Mouse (Mus musculus): ENCODE data around the gene Col1a1. TPM values are rescaled to one million over a fixed set of nuclear protein-coding genes. Genes with fewer than 3 reads are reported as not detected.

The Col1a1 gene
- polyA plus RNA-seq, 1 experiment from 2014 or later = 311 TPM

DNA sequence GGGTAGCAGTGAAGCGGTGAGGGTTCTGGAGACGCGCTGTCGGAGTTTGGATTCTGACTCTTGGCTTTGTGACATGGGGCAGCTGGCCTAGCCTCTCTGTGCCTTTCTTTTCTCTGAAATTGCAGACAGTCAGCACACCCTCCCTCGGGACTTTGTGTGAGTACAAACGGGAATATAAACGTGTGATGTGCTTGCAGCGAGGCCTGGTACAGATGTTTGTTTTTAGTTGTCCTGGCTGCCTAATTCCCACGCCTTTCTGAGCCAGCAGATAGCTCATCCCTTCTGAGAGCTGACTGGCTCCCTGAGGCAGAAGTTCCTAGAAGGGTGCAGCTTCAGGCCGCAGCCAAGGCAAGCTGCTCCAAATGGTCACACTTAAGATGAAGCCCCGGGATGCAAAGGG lies 9.6 kb upstream of the Col1a1 start:
- H3K9me3 ChIP-seq = no peaks in the 10 kb centered on the region
- H3K36me3 ChIP-seq = no peaks in the 10 kb centered on the region
- H3K4me1 ChIP-seq = peaks cover 47% of the 10 kb centered on the region
- H3K4me3 ChIP-seq = no peak overlapping the region
- DNase-seq (ENCODE audit: low spot score) = no peak
- H3K27me3 ChIP-seq (ENCODE audit: insufficient read depth, poor library complexity, severe bottlenecking) = no peaks in the 10 kb centered on the region
- 52% methylated on average over 11 of the region's 11 CpGs for whole genome bisulfite sequencing
- H3K27ac ChIP-seq = peak overlapping the region; percentile 89

DNA sequence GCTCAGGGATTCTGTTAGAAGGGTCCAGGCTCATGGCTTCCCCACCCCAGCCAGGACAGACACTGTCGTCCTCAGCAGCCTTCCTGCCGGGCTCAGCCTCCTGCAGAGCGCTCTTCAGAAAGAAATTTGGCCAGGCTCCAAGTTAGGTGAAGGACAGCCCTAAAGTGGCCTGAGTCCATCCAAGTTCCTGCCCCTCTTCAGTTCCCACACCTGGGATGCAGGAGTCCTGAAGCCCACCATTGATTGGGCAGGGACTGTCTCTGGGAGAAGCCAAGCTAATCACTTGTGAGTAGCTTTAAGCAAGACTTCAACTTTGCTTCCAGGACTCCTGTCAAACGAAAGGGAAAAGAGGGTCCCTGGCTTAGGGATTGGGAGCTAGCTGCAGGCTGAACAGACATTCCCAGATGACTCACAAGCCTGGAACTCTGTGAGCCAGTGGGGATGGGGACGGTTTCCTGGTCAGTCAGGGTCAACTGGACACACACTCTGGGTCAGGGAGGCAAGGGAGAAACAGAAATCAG lies 8.2 kb upstream of the Col1a1 start:
- no peaks in the 10 kb centered on the region for H3K36me3 ChIP-seq
- H3K4me3 ChIP-seq = peak overlapping the region; percentile 3; the same call in 1 of the 2 replicates
- H3K27me3 ChIP-seq (ENCODE audit: insufficient read depth, poor library complexity, severe bottlenecking) = peaks cover 14% of the 10 kb centered on the region; the same call in 1 of the 2 replicates
- H3K27ac ChIP-seq = peak overlapping the region; percentile 89
- peaks cover 49% of the 10 kb centered on the region for H3K4me1 ChIP-seq
- DNase-seq (ENCODE audit: low spot score) = no peak
- WGBS = 9% methylated on average over 5 of the region's 5 CpGs
- no peaks in the 10 kb centered on the region for H3K9me3 ChIP-seq

DNA sequence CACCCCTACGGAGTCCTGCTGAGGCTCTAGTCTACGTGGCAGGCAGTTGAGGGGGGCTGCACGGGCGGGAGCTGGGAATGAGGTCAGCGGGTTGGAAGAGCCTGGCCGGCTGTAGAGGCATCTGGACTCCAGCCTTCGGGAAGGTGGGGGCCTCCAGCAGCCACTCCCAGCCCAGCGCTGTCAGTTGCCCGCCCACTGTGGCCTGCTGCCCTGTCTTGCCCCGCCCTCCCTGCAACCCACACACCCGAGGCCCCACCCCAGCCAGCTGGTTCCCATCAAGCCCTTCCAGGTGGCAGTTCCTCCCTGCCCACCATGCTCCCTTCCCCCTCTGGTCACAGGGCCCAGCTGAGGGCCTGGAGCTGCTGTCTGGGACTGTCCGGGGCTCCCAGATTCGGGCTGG lies 7.2 kb upstream of the Col1a1 start:
- DNase-seq (ENCODE audit: low spot score) = peak; percentile 97
- Histone ChIP-seq H3K9me3 (no peaks in the 10 kb centered on the region), H3K27ac (peak overlapping the region; percentile 89), H3K4me1 (peaks cover 59% of the 10 kb centered on the region), H3K36me3 (no peaks in the 10 kb centered on the region), H3K27me3 (ENCODE audit: insufficient read depth, poor library complexity, severe bottlenecking) (peaks cover 23% of the 10 kb centered on the region), H3K4me3 (peak overlapping the region; percentile 35)
- under 1% methylated on average over 13 of the region's 13 CpGs for WGBS

DNA sequence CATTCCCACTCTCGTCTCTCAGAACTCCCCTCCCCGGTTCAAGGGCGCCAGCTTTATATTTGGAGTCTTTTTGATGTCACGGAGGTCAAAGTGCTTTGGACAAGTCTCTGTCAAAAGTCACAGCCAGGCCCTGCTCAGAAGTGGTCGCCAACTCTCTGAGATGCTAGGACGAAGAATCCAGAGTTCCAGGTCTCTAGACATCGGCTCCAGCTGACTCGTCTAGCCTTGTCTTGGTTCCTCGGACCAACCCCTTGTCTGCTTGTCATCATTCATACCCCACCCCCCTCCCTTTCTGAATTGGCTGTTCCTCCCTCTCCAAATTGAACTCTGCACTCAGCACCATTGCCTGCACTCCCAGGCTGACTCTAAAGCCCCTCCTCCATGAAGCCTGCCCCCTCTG lies 6.4 kb upstream of the Col1a1 start:
- Histone ChIP-seq H3K4me3 (no peak overlapping the region), H3K4me1 (peaks cover 66% of the 10 kb centered on the region), H3K27me3 (ENCODE audit: insufficient read depth, poor library complexity, severe bottlenecking) (peaks cover 31% of the 10 kb centered on the region), H3K9me3 (no peaks in the 10 kb centered on the region), H3K36me3 (no peaks in the 10 kb centered on the region), H3K27ac (peak overlapping the region; percentile 89)
- no peak for DNase-seq (ENCODE audit: low spot score)
- 27% methylated on average over 9 of the region's 9 CpGs for WGBS

DNA sequence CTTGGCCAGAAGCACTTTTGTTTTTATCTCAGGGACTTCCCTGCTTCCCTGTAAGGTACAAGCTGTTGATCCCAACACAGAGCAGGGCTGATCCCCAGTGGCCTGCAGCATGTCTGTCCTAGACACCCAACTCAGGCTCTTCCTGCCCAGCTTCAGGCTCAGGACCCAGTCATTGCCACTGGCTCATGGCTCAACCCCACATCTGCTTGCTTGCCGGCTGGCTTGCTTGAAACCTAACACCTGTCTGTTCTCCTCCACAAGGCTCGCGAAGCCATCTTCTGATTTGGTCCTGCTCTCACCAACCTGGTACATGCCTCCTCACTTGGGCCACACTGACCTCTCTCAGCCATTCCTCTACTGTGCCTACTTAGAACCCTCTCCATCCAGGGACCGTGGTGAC lies 5.9 kb upstream of the Col1a1 start:
- Histone ChIP-seq H3K27me3 (ENCODE audit: insufficient read depth, poor library complexity, severe bottlenecking) (peaks cover 37% of the 10 kb centered on the region), H3K4me1 (peaks cover 68% of the 10 kb centered on the region), H3K27ac (peak overlapping the region; percentile 89), H3K9me3 (no peaks in the 10 kb centered on the region), H3K4me3 (no peak overlapping the region), H3K36me3 (no peaks in the 10 kb centered on the region)
- DNase-seq (ENCODE audit: low spot score) = no peak
- WGBS = 33% methylated on average over 4 of the region's 4 CpGs

DNA sequence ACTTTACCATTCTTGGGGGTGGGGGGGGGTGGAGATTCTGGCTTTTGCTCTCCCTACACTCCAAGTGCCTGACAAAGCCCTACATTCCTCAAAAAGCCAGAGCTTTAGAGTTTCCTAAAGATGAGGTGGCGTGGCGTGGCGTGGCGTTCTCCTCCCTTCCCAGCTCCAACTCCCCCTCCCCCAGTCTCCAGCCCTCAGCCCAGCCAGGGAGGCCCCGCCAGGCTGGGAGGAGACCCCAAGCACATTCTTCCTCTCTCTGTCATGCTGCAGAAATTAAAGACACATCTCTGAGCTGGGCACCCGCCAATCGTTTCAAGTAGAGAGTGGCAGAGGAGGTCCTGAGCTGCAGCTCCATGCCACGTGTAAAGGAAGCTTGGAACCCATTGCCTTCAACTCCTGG lies 2.4 kb upstream of the Col1a1 start:
- H3K4me3 ChIP-seq = no peak overlapping the region
- WGBS = 14% methylated on average over 8 of the region's 8 CpGs
- DNase-seq (ENCODE audit: low spot score) = no peak
- peak overlapping the region; percentile 56; the same call in 1 of the 2 replicates for H3K27ac ChIP-seq
- no peaks in the 10 kb centered on the region for H3K9me3 ChIP-seq
- peaks cover 69% of the 10 kb centered on the region for H3K4me1 ChIP-seq
- peaks cover 64% of the 10 kb centered on the region for H3K27me3 ChIP-seq (ENCODE audit: insufficient read depth, poor library complexity, severe bottlenecking)
- no peaks in the 10 kb centered on the region for H3K36me3 ChIP-seq

GRCm38 (mm10) chr11:94934526-94934925 lies 1.5 kb upstream of the Col1a1 start:
- Histone ChIP-seq H3K4me3 (no peak overlapping the region), H3K36me3 (no peaks in the 10 kb centered on the region; the same call in 1 of the 2 replicates), H3K9me3 (no peaks in the 10 kb centered on the region), H3K27me3 (ENCODE audit: insufficient read depth, poor library complexity, severe bottlenecking) (peaks cover 74% of the 10 kb centered on the region), H3K27ac (peak overlapping the region; percentile 56; the same call in 1 of the 2 replicates), H3K4me1 (peaks cover 60% of the 10 kb centered on the region)
- 31% methylated on average over 11 of the region's 11 CpGs for WGBS
- no peak for DNase-seq (ENCODE audit: low spot score)

- Histone ChIP-seq H3K27me3 (ENCODE audit: insufficient read depth, poor library complexity, severe bottlenecking) (peaks cover 93% of the 10 kb centered on the region), H3K27ac (peak overlapping the region; percentile 54), H3K36me3 (peaks cover 4% of the 10 kb centered on the region), H3K4me3 (peak overlapping the region; percentile 59), H3K4me1 (peaks cover 45% of the 10 kb centered on the region), H3K9me3 (no peaks in the 10 kb centered on the region)
- under 1% methylated on average over 17 of the region's 17 CpGs for WGBS
- peak; percentile 91 for DNase-seq (ENCODE audit: low spot score)
Observed at GRCm38 (mm10) chr11:94936851-94937295, 849 bp downstream of the Col1a1 start.

- Histone ChIP-seq H3K4me1 (peaks cover 45% of the 10 kb centered on the region), H3K36me3 (peaks cover 9% of the 10 kb centered on the region), H3K4me3 (peak overlapping the region; percentile 59), H3K9me3 (no peaks in the 10 kb centered on the region), H3K27ac (peak overlapping the region; percentile 57), H3K27me3 (ENCODE audit: insufficient read depth, poor library complexity, severe bottlenecking) (peaks cover 93% of the 10 kb centered on the region)
- WGBS = 1% methylated on average over 18 of the region's 18 CpGs
- no peak for DNase-seq (ENCODE audit: low spot score)
Observed at GRCm38 (mm10) chr11:94937335-94937781, 1.3 kb downstream of the Col1a1 start.

GRCm38 (mm10) chr11:94937787-94938186 lies 1.8 kb downstream of the Col1a1 start:
- DNase-seq (ENCODE audit: low spot score) = no peak
- Histone ChIP-seq H3K9me3 (no peaks in the 10 kb centered on the region), H3K27me3 (ENCODE audit: insufficient read depth, poor library complexity, severe bottlenecking) (peaks cover 93% of the 10 kb centered on the region), H3K36me3 (peaks cover 10% of the 10 kb centered on the region), H3K27ac (peak overlapping the region; percentile 57), H3K4me3 (peak overlapping the region; percentile 59), H3K4me1 (peaks cover 44% of the 10 kb centered on the region)
- WGBS = 2% methylated on average over 15 of the region's 15 CpGs

- Histone ChIP-seq H3K4me3 (peak overlapping the region; percentile 59), H3K27me3 (ENCODE audit: insufficient read depth, poor library complexity, severe bottlenecking) (peaks cover 93% of the 10 kb centered on the region), H3K4me1 (peaks cover 39% of the 10 kb centered on the region), H3K27ac (no peak overlapping the region), H3K9me3 (no peaks in the 10 kb centered on the region), H3K36me3 (peaks cover 13% of the 10 kb centered on the region)
- DNase-seq (ENCODE audit: low spot score) = no peak
- WGBS = 31% methylated on average over 9 of the region's 9 CpGs
Observed at GRCm38 (mm10) chr11:94938296-94938695, 2.3 kb downstream of the Col1a1 start.

DNA sequence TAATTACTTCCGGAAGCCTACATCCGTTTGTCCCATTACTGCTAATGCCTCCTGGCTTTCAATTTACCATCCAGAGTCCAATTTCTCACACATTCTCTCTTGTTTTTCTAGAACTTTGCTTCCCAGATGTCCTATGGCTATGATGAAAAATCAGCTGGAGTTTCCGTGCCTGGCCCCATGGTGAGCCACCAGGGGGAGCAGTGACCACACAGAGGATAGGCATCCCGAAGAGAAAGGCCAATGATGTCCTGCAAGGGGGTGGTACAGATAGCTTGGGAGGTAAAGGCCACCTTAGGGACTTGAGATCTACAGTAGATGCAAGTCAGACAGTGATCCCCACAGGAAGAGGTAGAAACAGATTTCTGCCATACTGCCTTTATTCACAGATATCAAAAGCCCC lies 3.3 kb downstream of the Col1a1 start:
- H3K9me3 ChIP-seq = no peaks in the 10 kb centered on the region
- peaks cover 93% of the 10 kb centered on the region for H3K27me3 ChIP-seq (ENCODE audit: insufficient read depth, poor library complexity, severe bottlenecking)
- peak overlapping the region; percentile 9; the same call in 1 of the 2 replicates for H3K4me3 ChIP-seq
- H3K36me3 ChIP-seq = peaks cover 15% of the 10 kb centered on the region
- 21% methylated on average over 4 of the region's 4 CpGs for WGBS
- no peak for DNase-seq (ENCODE audit: low spot score)
- peaks cover 30% of the 10 kb centered on the region for H3K4me1 ChIP-seq
- no peak overlapping the region for H3K27ac ChIP-seq

- DNase-seq (ENCODE audit: low spot score) = no peak
- H3K27ac ChIP-seq = no peak overlapping the region
- 32% methylated on average over 9 of the region's 9 CpGs for WGBS
- peaks cover 21% of the 10 kb centered on the region for H3K4me1 ChIP-seq
- H3K4me3 ChIP-seq = no peak overlapping the region
- peaks cover 92% of the 10 kb centered on the region for H3K27me3 ChIP-seq (ENCODE audit: insufficient read depth, poor library complexity, severe bottlenecking)
- peaks cover 26% of the 10 kb centered on the region for H3K36me3 ChIP-seq
- H3K9me3 ChIP-seq = no peaks in the 10 kb centered on the region
Observed at GRCm38 (mm10) chr11:94941121-94941520, 5.1 kb downstream of the Col1a1 start.

GRCm38 (mm10) chr11:94941776-94942175 lies 5.8 kb downstream of the Col1a1 start:
- Histone ChIP-seq H3K9me3 (no peaks in the 10 kb centered on the region), H3K4me3 (no peak overlapping the region), H3K27ac (no peak overlapping the region), H3K36me3 (peaks cover 30% of the 10 kb centered on the region), H3K4me1 (peaks cover 14% of the 10 kb centered on the region), H3K27me3 (ENCODE audit: insufficient read depth, poor library complexity, severe bottlenecking) (peaks cover 92% of the 10 kb centered on the region)
- no peak for DNase-seq (ENCODE audit: low spot score)
- 75% methylated on average over 8 of the region's 8 CpGs for WGBS

Measured in heart, embryonic 10.5 days (tissue).